Mouse (Mus musculus) ovary, postnatal 10 days (tissue): Measurements from ENCODE around the gene Ly6g5c.
A peak's percentile ranks its signal among the peaks of the same experiment; 100 is the strongest.
"Not testable (repeated sequence)": the region's sequence is repeated elsewhere in the genome, so short reads cannot be mapped to it uniquely, and the experiment has no call there.

Experiments used
- DNase-seq: peaks from one replicate; pipeline ENCODE4 v3.0.0; 2022; ENCODE audit warnings: low spot score

The Ly6g5c gene

GRCm38 (mm10) chr17:35115046-35116019 lies 7.3 kb downstream of the Ly6g5c start, which contains the start of gene Ly6g5b:
Gene Ly6g5b, minus strand, starts transcription at chr17:35115428.
- no peak for DNase-seq

- DNase-seq: no peak
Measured at GRCm38 (mm10) chr17:35120745-35121142, 12.7 kb downstream of the Ly6g5c start.

GRCm38 (mm10) chr17:35121143-35121799 lies 13.2 kb downstream of the Ly6g5c start, which contains the start of gene Gpank1:
Gene Gpank1, plus strand, starts transcription at chr17:35121455.
- peak; percentile 86 for DNase-seq

- DNase-seq: no peak
Measured at GRCm38 (mm10) chr17:35121871-35122303, 13.8 kb downstream of the Ly6g5c start, which contains the start of gene Csnk2b. Gene Csnk2b, minus strand, starts transcription at chr17:35122053.

- DNase-seq: not testable (repeated sequence)
Measured at GRCm38 (mm10) chr17:35123287-35123686, 15.2 kb downstream of the Ly6g5c start.

- not testable (repeated sequence) for DNase-seq
Measured at GRCm38 (mm10) chr17:35124261-35124896, 16.3 kb downstream of the Ly6g5c start.

GRCm38 (mm10) chr17:35125081-35125480 lies 17.0 kb downstream of the Ly6g5c start:
- no peak for DNase-seq

GRCm38 (mm10) chr17:35125578-35125977 lies 17.5 kb downstream of the Ly6g5c start:
- no peak for DNase-seq

GRCm38 (mm10) chr17:35126206-35126611 lies 18.1 kb downstream of the Ly6g5c start, which contains the start of gene D17H6S53E:
Gene D17H6S53E, plus strand, starts transcription at chr17:35126373.
- DNase-seq: peak; percentile 56

GRCm38 (mm10) chr17:35127017-35127416 lies 18.9 kb downstream of the Ly6g5c start:
- DNase-seq: no peak

GRCm38 (mm10) chr17:35128996-35129395 lies 20.9 kb downstream of the Ly6g5c start:
- no peak for DNase-seq

GRCm38 (mm10) chr17:35131038-35131437 lies 23.0 kb downstream of the Ly6g5c start:
- no peak for DNase-seq

GRCm38 (mm10) chr17:35131500-35132173 lies 23.6 kb downstream of the Ly6g5c start, which contains the start of gene Apom:
Gene Apom, minus strand, starts transcription at chr17:35132050.
- DNase-seq: no peak

- DNase-seq: no peak
Measured at GRCm38 (mm10) chr17:35132174-35132560, 24.1 kb downstream of the Ly6g5c start.

- DNase-seq: no peak
Measured at GRCm38 (mm10) chr17:35133517-35133916, 25.4 kb downstream of the Ly6g5c start.

GRCm38 (mm10) chr17:35134801-35135590 lies 26.9 kb downstream of the Ly6g5c start, which contains the start of gene Bag6:
Gene Bag6, plus strand, starts transcription at chr17:35135178.
- peak; percentile 94 for DNase-seq

- no peak for DNase-seq
Measured at GRCm38 (mm10) chr17:35135591-35136320, 27.7 kb downstream of the Ly6g5c start.

GRCm38 (mm10) chr17:35139269-35139668 lies 31.2 kb downstream of the Ly6g5c start:
- DNase-seq: no peak

- DNase-seq: no peak
Measured at GRCm38 (mm10) chr17:35140490-35140996, 32.5 kb downstream of the Ly6g5c start.

- no peak for DNase-seq
Measured at GRCm38 (mm10) chr17:35141971-35142370, 33.9 kb downstream of the Ly6g5c start.
